Mouse (Mus musculus) hindbrain, embryonic 13.5 days (tissue): Measurements from ENCODE around the gene Gpr132. TPM values are rescaled to one million over a fixed set of nuclear protein-coding genes. Genes with fewer than 3 reads are reported as not detected.

Experiments used
- ATAC-seq: fragments of 200-750 bp; cut with Nextera tagmentation; 2 replicates; pipeline ENCODE4 v1.8.0; 2017; ENCODE audit warnings: moderate TSS enrichment; ENCODE audit not compliant: low FRiP score
- H3K27ac ChIP-seq: fragments of 300-500 bp; sonication (generic); 2 replicates; pipeline ENCODE4 v1.5.1; 2015; ENCODE audit warnings: inconsistent platforms, mild to moderate bottlenecking, moderate library complexity
- H3K27me3 ChIP-seq: fragments of 300-500 bp; sonication (generic); 2 replicates; pipeline ENCODE4 v1.6.1; 2015; ENCODE audit warnings: mild to moderate bottlenecking, inconsistent platforms
- H3K36me3 ChIP-seq: fragments of 300-500 bp; sonication (generic); 2 replicates; pipeline ENCODE4 v1.6.1; 2015; ENCODE audit warnings: mild to moderate bottlenecking, inconsistent platforms
- H3K4me1 ChIP-seq: fragments of 300-500 bp; sonication (generic); replicated peaks from 2 replicates; pipeline ENCODE4 v1.6.1; 2015; ENCODE audit warnings: inconsistent platforms
- H3K4me2 ChIP-seq: fragments of 300-500 bp; sonication (generic); 2 replicates; pipeline ENCODE4 v1.6.1; 2015; ENCODE audit warnings: inconsistent platforms, mild to moderate bottlenecking, moderate library complexity
- H3K4me3 ChIP-seq: fragments of 300-500 bp; sonication (generic); 2 replicates; pipeline ENCODE4 v1.5.1; 2015; ENCODE audit warnings: mild to moderate bottlenecking, inconsistent platforms
- H3K9ac ChIP-seq: fragments of 300-500 bp; sonication (generic); 2 replicates; pipeline ENCODE4 v1.6.1; 2015; ENCODE audit warnings: mild to moderate bottlenecking, inconsistent platforms
- H3K9me3 ChIP-seq: fragments of 300-500 bp; sonication (generic); 2 replicates; pipeline ENCODE4 v1.6.1; 2016; ENCODE audit warnings: inconsistent platforms
- WGBS: fragments of 180-500 bp; shearing (Covaris S2); methylation state at CpG from one replicate; pipeline ENCODE4 v1.1.7; 2015; 5-methylcytosine and 5-hydroxymethylcytosine counted together
- polyA plus RNA-seq: library from polyadenylated mRNA; unstranded; fragments of >200 nt; fragmentation: Nextera tagmentation; extraction: Ambion mirVana; gene quantifications from 2 replicates; pipeline ENCODE4 v1.2.1, GENCODE M21; 2015

The Gpr132 gene
- polyA plus RNA-seq, 1 experiment from 2014 or later = not detected

GRCm38 (mm10) chr12:112859930-112860329, 8.1 kb downstream of the Gpr132 start:
- H3K4me1 ChIP-seq = no peaks in the 10 kb centered on the region
- no peak overlapping the region for H3K4me3 ChIP-seq
- H3K27me3 ChIP-seq = no peaks in the 10 kb centered on the region
- no peaks in the 10 kb centered on the region for H3K9me3 ChIP-seq
- H3K4me2 ChIP-seq = no peak overlapping the region
- WGBS = 84% methylated on average over 8 of the region's 8 CpGs
- H3K9ac ChIP-seq = no peak overlapping the region
- H3K36me3 ChIP-seq = no peaks in the 10 kb centered on the region
- no peak for ATAC-seq
- no peak overlapping the region for H3K27ac ChIP-seq

GRCm38 (mm10) chr12:112858581-112859336, 9.3 kb downstream of the Gpr132 start:
- no peak for ATAC-seq
- H3K4me2 ChIP-seq = no peak overlapping the region
- no peaks in the 10 kb centered on the region for H3K36me3 ChIP-seq
- H3K27ac ChIP-seq = no peak overlapping the region
- 94% methylated on average over 9 of the region's 9 CpGs for WGBS
- H3K9me3 ChIP-seq = no peaks in the 10 kb centered on the region
- H3K9ac ChIP-seq = no peak overlapping the region
- H3K4me1 ChIP-seq = no peaks in the 10 kb centered on the region
- H3K4me3 ChIP-seq = no peak overlapping the region
- no peaks in the 10 kb centered on the region for H3K27me3 ChIP-seq

- Histone ChIP-seq H3K27ac (no peak overlapping the region), H3K9ac (no peak overlapping the region), H3K4me3 (no peak overlapping the region), H3K9me3 (no peaks in the 10 kb centered on the region), H3K4me2 (no peak overlapping the region), H3K27me3 (no peaks in the 10 kb centered on the region), H3K4me1 (no peaks in the 10 kb centered on the region), H3K36me3 (no peaks in the 10 kb centered on the region)
- 69% methylated on average over 9 of the region's 9 CpGs for WGBS
- no peak for ATAC-seq
Observed at GRCm38 (mm10) chr12:112857021-112857925, 10.8 kb downstream of the Gpr132 start.

GRCm38 (mm10) chr12:112856338-112856737, 11.7 kb downstream of the Gpr132 start:
- no peak overlapping the region for H3K4me2 ChIP-seq
- no peaks in the 10 kb centered on the region for H3K27me3 ChIP-seq
- no peak for ATAC-seq
- no peak overlapping the region for H3K27ac ChIP-seq
- WGBS = 79% methylated on average over 3 of the region's 3 CpGs
- H3K36me3 ChIP-seq = no peaks in the 10 kb centered on the region
- H3K4me1 ChIP-seq = no peaks in the 10 kb centered on the region
- H3K4me3 ChIP-seq = no peak overlapping the region
- no peaks in the 10 kb centered on the region for H3K9me3 ChIP-seq
- H3K9ac ChIP-seq = no peak overlapping the region

- whole genome bisulfite sequencing = 82% methylated on average over 7 of the region's 7 CpGs
- Histone ChIP-seq H3K9ac (no peak overlapping the region), H3K36me3 (no peaks in the 10 kb centered on the region), H3K4me1 (no peaks in the 10 kb centered on the region), H3K27me3 (no peaks in the 10 kb centered on the region), H3K27ac (no peak overlapping the region), H3K4me3 (no peak overlapping the region), H3K4me2 (no peak overlapping the region), H3K9me3 (no peaks in the 10 kb centered on the region)
- no peak for ATAC-seq
Observed at GRCm38 (mm10) chr12:112854610-112855333, 13.3 kb downstream of the Gpr132 start.

- Histone ChIP-seq H3K9me3 (no peaks in the 10 kb centered on the region), H3K9ac (no peak overlapping the region), H3K27me3 (no peaks in the 10 kb centered on the region), H3K4me2 (no peak overlapping the region), H3K36me3 (no peaks in the 10 kb centered on the region), H3K4me3 (no peak overlapping the region), H3K27ac (no peak overlapping the region), H3K4me1 (no peaks in the 10 kb centered on the region)
- WGBS = 87% methylated on average over 11 of the region's 11 CpGs
- no peak for ATAC-seq
Observed at GRCm38 (mm10) chr12:112853050-112853729, 14.8 kb downstream of the Gpr132 start.

- ATAC-seq = no peak
- Histone ChIP-seq H3K36me3 (no peaks in the 10 kb centered on the region), H3K27ac (no peak overlapping the region), H3K9ac (no peak overlapping the region), H3K4me1 (no peaks in the 10 kb centered on the region), H3K9me3 (no peaks in the 10 kb centered on the region), H3K27me3 (no peaks in the 10 kb centered on the region), H3K4me3 (no peak overlapping the region), H3K4me2 (no peak overlapping the region)
- 52% methylated on average over 8 of the region's 8 CpGs for WGBS
Observed at GRCm38 (mm10) chr12:112851116-112851515, 16.9 kb downstream of the Gpr132 start.

GRCm38 (mm10) chr12:112850344-112850743, 17.7 kb downstream of the Gpr132 start:
- ATAC-seq = no peak
- Histone ChIP-seq H3K4me3 (no peak overlapping the region), H3K9me3 (no peaks in the 10 kb centered on the region), H3K4me1 (no peaks in the 10 kb centered on the region), H3K36me3 (no peaks in the 10 kb centered on the region), H3K27me3 (peaks cover 2% of the 10 kb centered on the region; the same call in 1 of the 2 replicates), H3K27ac (no peak overlapping the region), H3K9ac (no peak overlapping the region), H3K4me2 (no peak overlapping the region)
- WGBS = 91% methylated on average over 9 of the region's 9 CpGs

- Histone ChIP-seq H3K9me3 (no peaks in the 10 kb centered on the region), H3K4me1 (no peaks in the 10 kb centered on the region), H3K9ac (no peak overlapping the region), H3K27ac (no peak overlapping the region), H3K4me3 (no peak overlapping the region), H3K27me3 (peaks cover 3% of the 10 kb centered on the region; the same call in 1 of the 2 replicates), H3K4me2 (no peak overlapping the region), H3K36me3 (no peaks in the 10 kb centered on the region)
- no peak for ATAC-seq
- 85% methylated on average over 11 of the region's 11 CpGs for WGBS
Observed at GRCm38 (mm10) chr12:112849235-112850022, 18.6 kb downstream of the Gpr132 start.

GRCm38 (mm10) chr12:112847880-112848279, 20.1 kb downstream of the Gpr132 start:
- ATAC-seq = no peak
- H3K4me1 ChIP-seq = no peaks in the 10 kb centered on the region
- no peaks in the 10 kb centered on the region for H3K9me3 ChIP-seq
- H3K9ac ChIP-seq = no peak overlapping the region
- 86% methylated on average over 2 of the region's 2 CpGs for WGBS
- no peak overlapping the region for H3K27ac ChIP-seq
- no peak overlapping the region for H3K4me2 ChIP-seq
- peaks cover 3% of the 10 kb centered on the region; the same call in 1 of the 2 replicates for H3K27me3 ChIP-seq
- no peaks in the 10 kb centered on the region for H3K36me3 ChIP-seq
- no peak overlapping the region for H3K4me3 ChIP-seq

GRCm38 (mm10) chr12:112843803-112844202, 24.2 kb downstream of the Gpr132 start:
- no peak overlapping the region for H3K27ac ChIP-seq
- peak; percentile 71; the same call in 1 of the 2 replicates for ATAC-seq
- H3K27me3 ChIP-seq = peaks cover 3% of the 10 kb centered on the region; the same call in 1 of the 2 replicates
- no peaks in the 10 kb centered on the region for H3K4me1 ChIP-seq
- H3K9ac ChIP-seq = no peak overlapping the region
- peaks cover 4% of the 10 kb centered on the region for H3K9me3 ChIP-seq
- 15% methylated on average over 3 of the region's 3 CpGs for WGBS
- no peak overlapping the region for H3K4me3 ChIP-seq
- H3K36me3 ChIP-seq = no peaks in the 10 kb centered on the region
- H3K4me2 ChIP-seq = no peak overlapping the region
